Mouse (Mus musculus) MN1 (cell line): Measurements from ENCODE around the gene Lbx1.

Experiments
- DNase-seq: peaks from one replicate; pipeline ENCODE4 v3.0.0-alpha.2; 2016; ENCODE audit warnings: low spot score

Lbx1 gene

DNA sequence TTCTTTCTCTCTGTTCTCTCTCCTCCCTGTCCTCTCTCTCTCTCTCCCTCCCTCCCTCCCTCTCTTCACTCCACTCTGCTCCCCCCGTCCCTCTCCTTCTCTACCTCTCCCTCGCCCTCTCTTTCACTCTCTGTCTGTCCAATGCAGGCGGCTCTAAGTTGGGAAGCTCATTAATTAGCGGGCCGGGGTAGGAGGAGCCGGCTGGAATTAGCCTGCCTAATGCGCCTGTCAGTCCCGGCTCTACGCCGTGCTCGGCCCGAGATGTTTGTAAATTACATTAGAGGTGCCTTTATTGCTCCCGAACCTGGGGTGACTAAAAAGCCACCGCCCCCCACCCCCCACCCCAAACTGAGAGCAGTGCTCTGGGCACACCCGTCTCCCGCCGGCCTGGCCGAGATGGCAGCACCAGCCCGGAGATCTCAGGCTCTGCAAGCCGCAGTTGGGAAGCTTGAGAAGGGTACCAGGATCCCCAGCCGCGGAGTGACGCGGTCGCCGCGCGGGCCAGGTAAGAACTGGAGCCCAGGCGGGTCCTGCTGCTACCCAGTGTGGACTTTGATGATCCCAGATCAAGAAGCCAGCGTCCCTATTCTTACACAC lies at the start of gene Lbx1:
Gene Lbx1, minus strand, starts transcription at position 47 of the 597 bp plus-strand sequence.
- DNase-seq, result no peak

DNA sequence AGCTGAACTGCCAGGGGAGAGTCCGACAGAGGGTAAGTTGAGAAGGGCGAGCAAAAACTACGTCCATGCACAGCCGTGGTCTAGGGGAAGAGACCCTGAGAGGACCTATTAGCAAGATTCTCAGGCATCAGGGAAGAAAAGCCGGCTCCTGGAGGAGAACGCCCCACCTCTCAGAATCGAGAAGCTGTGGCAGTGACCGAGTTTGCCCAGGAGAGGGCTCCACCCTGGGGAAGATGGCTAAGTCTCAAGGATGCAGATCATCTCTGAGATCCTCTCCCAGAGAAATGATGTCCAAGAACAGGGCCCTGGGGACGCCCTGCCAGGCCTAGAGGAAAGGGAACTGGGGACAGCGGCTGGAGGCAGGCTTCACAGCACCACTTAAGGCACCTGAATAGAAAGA lies 47.7 kb upstream of the Lbx1 start:
- DNase-seq, result peak; percentile 59

DNA sequence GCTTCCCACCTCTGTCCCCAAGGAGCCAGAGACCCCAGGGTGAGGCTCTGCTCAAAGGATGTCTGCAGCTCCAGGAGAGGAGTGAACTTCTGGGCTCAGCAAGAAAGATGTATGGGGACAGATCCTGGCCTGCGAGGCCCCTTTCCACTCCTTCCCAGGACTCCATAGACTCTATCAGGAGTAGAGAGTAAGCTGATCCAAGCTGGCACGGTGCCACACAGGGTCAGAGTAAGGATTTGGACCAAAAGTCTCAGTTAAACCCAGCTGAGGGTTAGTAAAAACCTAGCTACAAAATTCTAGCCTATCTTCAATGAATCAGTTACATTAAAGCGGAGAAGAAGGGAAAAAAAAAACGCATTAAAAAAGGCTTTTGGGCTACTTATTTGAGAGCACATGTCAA lies 40.6 kb upstream of the Lbx1 start:
- DNase-seq, result no peak

DNA sequence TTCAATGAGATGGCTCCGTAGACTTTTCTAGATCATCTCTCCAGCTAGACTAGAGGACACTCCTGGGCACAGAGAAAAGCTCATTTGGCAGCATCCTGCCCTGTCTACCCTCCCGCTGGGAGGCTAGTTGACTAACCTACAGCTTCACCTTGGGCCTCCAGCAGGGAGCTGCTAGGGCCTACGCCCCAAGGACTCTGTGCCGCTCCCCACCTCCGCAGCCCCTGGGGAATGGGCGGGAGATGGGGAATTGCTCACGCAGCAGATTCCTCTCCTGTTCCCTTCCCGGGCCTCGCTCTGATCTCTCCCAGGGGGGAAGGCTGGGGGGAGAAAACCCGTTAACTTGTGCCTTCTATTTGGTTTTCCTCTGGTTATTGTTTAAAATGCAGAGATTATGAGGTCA lies 36.4 kb upstream of the Lbx1 start:
- no peak for DNase-seq

DNA sequence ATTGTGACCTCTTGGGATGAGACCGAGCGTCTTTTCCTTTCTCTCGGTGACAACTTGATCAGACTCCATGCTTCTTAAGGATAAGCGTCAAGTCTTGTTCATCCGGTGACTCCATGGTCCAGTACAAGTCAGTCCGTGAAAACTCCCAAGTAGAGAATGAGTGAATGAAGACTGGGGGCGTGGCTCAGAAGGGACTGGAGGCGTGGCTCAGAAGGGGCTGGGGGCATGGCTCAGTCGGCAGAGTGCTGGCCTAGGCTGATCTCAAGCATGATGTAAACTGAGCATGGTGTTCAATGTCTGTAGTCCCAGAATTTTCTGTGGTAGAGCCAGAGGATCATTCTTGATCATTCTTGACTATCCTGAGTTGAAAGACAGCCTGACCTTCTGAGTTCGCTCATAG lies 27.4 kb upstream of the Lbx1 start:
- no peak for DNase-seq

DNA sequence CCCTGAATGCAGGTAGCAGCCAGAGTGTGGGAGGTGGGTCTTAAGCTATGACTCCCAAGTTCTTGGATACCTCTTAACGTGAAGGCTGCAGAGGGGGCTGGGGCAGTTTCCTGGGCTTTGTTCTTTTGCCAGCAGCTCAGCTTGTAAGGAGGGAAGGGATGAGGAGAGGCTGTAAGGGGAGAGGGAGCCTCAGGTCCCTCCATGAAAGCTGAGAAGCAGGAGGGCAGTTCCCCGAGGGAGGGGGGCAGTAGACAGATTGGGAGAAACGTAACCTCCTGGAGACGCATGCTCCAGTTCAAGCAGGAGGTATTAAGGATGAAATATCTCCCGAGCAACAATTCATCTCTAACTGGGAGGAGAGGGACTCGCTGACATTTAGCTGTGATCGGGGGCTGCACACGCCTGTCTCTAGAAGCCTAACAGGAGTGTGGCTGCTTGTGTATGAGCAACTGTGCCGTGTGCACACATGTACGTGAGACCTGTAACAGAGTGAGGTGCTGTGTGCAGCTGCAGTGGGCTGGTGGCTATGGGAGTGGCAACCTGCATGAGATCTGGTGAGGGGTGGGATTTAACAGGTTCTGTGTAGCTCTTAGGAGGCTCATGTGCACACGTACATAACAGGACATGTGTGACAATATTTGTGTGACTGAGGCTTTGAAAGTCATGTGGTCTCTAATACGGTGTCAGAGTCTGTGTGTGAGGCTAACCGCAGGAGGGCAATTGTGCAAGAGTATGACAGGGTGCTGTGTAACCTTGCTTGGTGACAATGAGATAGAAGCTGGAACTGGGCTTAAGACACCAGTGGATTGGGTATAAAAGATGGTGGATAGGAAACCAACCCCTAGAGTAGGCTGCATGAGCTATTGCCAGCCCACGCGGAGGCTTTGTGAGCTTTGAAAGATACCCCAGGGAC lies 22.1 kb upstream of the Lbx1 start:
- no peak for DNase-seq

DNA sequence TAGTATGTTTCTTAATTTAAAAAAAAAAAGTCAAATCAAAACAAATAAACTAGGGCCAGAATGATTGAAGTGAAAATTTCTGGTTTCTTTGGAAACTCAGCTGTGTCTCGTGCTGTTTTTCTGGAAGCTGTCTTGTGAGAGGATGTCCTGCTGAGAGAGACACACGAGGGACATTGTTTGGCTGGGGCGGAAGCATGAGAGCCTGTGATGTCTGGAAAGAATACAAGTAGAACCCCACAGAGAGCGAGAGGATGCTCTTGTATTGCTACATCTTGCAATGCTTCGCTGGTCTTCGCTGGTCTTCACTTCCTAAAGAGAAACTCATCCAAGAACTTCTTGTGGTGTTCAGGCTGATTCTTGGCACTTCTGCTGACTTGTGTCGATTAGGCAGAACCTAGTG lies 19.2 kb upstream of the Lbx1 start:
- DNase-seq, result no peak

DNA sequence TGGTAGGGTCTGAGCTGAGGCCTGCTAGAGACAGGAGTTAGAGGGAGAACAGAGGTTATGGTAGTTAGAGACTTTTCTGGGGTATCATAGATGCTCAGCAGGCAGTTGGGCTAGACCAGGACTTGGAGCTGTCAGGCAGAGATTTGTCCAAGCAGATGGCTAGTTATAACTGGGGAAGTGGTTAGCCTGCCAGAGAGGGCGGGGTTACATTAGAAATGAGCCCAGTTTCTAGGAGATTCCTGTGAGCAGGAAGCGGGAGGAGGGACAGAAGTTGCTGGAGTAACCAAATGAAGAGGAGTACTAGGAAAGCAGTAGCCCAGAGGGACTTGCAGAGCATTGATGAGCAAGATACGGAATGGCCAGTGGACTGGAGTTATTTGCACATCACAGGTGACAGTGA lies 16.8 kb upstream of the Lbx1 start:
- DNase-seq, result no peak

DNA sequence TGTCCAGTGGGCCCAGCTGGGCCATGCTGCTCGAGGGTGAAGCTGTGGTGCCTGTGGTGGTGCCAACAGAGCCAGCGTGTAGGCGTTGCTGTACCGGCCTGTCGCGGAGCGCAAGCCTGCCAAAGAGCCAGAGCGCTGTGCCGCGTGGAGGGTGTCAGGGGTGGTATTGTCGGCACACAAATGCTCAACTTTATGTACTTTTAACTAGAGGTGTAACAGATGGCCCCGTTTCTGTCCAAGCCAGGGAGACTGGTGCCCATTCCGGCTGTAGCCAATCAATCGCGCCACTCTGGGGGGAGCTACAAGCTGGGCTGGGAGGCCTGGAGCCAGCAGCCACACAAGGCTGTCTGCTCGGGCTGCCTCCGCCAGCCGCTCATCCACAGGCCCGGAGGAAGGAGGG lies 13.1 kb upstream of the Lbx1 start:
- DNase-seq, result no peak

DNA sequence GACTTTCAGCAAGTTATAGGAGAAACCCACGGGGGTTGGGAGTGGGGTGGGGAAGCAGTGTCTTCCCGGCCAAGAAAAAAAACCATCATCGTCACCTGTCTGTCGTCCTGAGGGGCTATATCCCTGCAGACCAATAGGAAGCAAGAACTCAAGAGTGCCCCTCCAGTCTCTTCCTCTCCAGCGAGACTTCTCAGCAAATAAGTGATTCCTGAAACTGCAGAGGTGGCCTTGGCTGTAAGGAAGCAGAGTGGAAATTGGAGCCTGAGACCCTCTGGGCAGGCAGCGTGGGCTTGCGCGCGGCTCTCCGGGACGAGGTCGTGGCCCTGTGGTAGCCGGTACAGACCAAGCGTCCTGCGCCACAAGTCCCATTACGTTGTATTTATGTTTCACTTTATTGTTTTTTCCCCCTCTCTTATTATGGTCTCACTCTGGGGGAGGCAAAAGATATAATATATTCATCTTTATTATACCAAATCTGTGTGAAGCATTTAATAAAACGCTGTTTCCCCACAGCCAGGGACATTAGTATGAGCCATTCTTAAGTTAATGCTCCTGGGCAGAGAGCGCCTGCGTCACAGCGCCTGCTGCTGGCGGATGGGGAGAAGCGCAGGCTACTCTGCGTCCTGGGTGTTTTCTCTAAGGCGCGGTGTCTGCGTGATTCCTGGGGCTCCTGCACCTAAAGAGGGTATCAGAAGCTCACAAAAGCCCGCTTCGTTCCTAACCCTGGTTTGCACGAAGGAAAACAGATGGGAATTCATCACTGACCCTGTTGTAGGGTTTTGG lies 8.5 kb upstream of the Lbx1 start:
- DNase-seq, result no peak

DNA sequence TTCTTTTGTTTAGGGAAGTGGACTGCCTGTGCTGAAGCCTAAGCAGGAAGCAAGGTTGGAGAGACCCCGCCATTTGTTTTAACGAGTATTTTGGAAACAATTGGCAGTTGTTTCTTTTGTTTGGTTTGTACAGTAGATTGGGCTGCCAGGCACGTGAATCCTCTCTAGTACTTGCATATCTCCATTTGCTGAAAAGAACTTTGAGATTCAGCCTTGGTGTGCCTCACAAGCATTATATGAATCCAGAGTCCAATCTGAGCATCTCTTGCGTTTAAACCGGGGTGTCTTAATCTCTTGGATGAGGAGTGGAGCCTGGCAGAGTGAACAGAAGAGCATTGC lies 7.6 kb upstream of the Lbx1 start:
- DNase-seq, result no peak

DNA sequence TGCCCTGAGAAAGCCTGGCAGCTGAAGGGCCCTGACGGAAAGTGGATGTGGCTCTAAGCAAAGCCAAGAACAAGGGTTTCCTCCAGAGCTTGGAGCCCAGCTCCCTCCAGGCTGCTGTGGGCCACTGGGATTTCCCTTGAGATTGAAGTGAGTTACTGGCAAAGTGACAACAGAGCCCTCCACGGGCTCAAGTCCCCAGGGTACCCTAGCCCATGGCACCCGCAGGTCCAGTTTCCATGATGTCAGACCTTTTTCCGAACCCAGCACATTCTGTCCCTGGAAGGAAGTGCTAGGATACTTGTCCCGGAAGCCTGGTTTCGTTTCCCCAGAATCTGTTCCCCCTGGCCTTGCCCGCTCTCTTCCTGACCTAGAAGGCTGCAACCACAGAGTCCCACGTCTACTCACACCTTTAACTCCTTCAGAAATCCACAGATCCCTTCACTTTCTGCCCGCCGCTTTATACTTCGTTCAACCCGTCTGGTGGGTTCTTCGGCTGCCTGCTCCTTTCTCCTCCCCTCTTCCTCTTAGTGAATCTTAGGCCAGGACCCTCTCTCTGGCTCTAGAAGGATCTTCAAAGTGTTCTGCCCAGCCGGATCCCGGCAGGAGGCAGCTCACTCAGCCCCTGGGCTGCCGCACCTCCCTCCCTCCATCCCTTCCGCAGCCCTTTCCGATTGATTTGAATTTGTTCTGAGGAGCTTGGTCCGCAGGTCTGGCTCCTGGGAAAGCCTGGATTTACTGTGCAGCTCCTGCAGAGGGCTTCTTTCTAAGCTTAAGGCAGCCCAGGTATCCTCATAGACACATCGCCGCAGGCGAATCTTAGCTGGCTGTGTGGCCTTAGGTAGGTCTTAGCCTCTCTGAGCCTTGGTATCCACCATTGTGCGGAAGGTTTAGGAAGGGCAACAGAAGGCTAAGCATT lies 7.0 kb upstream of the Lbx1 start:
- no peak for DNase-seq

DNA sequence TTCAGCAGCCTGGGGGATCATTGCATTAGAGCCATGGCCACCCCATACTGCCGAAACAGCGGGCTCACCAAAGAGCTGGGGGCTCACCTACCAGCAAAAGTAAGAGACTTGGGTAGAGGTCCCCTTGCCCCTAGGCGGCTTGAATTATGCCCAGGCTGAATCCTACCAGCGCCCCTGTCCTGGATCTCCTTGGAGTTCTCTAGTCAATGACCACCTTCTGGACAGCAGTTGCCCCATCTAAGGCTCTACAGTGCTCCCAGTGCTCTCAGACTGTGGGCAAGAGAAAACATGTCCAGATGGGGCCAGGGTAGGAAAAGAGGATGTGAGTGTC lies 6.4 kb upstream of the Lbx1 start:
- no peak for DNase-seq

DNA sequence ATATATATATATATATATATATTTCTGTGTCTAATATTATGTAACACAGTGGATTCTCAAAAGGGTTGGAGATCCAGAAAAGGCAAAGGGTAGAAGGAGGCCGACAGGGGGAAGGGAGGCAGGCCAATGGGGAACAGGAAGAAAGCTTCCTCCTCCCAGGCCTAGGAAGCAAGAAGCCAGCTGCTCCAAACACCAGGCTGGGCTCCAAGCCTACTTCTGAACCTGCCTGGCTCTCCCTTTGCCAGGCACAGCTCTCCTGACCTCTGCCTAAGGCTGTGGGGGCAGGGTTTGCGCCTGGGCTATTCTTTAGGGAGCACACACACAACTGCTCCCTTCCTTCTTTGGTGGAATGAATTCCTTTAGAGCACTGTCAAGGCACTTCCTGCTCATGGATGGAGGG lies 4.4 kb upstream of the Lbx1 start:
- DNase-seq, result no peak

DNA sequence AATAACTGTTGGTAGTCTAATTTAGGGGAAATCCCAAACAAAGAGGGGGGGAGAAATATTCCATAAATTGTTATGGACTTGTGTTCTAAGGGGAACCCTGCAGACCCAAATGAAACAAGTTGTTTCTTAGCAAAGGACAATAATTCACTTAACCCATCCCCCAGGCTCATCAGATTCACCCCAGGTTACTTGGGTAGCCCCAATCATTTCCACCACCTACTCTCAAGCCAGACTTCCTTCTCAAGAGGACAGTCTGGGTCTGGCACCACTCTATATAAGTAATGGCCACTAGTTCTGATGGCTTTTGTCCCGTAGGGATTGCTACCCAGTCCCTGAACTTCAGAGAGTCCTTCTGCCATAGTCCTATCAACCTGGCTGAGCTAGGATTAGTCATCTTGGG lies 3.6 kb upstream of the Lbx1 start:
- no peak for DNase-seq

DNA sequence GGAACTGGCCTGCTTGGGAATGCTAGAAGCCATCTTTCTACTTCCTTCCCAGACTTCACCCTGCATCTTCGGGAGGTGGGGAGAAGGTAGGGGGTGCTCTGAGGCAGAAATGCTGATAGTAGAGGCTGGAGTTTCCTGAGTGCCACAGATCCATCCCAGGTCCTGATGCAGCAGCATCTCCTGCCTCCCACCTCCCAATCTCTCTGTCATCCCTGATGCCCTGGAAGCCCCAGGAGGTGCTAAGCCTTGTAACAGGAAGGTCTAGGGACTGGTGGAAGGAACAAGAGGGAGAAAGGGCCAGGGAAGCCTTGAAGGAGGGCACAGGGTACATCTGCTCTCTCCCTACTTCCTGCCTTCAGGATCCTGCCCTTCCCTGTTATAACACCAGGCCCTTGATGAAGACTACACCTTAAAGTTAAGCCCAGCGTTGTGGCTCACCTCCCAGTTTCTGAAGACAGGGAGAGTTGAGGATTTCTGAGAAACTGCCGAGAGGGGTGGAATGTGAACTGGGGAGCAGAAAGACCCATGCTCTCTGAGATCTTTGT lies 2.1 kb upstream of the Lbx1 start:
- no peak for DNase-seq

DNA sequence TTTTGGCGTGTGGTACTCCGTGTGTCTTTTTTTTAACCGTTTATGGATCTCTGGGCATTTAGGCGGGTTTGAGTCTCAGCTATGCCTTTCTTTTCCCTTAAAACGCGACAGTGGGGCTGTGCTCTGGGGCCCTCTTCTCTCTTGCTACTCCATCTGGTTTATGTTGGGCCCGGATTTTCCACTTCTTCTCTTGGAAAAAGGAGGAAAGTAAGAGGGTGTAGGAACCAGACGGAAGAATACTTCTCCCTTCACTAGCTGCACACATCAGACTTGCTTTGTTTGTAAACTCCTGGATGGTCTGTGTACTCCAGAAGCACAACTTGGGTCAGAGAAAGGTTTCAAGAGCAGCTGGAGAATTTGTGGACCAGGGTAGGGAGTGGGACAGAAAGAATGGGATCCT lies 1.5 kb upstream of the Lbx1 start:
- no peak for DNase-seq

DNA sequence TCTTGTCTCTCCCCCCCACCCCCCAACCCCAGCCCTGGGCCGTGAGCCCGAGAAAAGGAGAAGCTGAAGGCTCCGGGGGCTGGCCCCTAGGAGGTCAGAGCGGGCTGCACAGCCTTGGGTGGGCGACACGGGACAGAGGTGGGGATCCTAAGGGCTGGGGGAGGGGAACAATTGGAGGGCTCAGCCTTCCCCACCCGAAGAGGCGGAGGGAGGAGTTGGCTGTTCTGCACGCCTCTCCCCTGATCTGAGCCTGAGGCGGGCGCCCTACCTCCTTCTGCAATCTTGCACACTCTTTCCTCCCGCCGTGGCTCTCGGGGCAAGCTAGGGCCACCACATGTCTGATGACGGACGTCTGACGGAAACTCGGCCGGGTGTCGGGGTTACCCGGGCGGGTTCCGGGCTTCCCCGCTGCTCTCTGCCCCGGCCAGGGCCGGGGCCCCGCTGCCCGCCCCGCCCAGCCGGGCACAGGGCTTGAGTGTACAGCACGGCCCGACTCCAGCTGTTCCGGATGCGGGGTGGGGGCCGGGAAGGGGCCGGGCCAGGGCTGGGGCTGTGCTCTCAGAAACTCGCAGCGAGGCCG lies 841 bp upstream of the Lbx1 start:
- DNase-seq, result no peak

DNA sequence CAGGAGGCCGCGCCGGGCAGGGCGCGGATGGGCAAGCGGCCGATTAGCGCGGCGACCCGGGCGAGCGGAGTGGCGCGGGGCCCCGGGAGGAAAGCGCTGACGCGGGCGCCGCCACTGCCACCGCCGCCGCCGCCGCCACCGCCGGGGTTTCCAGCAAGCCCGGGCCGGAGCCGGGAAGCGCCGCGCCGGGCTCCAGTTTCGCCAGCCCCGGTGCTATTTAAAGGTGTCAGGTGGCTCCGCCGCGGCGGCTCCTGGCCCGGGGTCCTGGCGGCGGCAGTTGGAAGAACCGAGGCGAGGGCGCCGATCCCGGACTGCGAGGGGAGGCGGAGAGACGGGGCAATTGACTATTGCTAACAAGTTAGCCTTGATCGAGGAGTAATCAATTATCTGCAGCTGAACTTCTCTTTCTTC lies 276 bp downstream of the Lbx1 start:
- no peak for DNase-seq

DNA sequence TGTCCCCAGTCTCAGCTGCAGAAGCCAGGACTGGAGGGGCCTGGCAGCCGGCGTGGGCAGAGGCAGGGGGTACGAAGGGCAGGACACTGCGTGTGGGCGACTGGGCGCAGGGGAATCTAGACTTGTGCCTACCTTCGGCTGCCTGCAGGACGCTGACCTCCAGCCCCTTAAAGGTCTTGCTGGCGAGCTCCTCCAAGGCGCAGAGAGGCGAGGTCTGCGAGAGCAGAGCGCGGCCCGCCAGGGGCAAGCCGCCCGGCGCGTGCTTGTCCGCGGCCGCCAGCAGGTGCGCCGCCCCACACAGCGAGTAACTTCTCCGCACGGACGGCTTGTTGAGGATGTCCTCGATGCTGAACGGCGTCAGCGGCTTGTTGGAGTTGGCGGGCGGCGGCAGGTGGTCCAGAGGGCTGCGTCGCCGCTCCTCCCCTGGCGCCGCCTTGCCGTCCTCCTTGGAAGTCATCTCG lies 811 bp downstream of the Lbx1 start:
- no peak for DNase-seq

DNA sequence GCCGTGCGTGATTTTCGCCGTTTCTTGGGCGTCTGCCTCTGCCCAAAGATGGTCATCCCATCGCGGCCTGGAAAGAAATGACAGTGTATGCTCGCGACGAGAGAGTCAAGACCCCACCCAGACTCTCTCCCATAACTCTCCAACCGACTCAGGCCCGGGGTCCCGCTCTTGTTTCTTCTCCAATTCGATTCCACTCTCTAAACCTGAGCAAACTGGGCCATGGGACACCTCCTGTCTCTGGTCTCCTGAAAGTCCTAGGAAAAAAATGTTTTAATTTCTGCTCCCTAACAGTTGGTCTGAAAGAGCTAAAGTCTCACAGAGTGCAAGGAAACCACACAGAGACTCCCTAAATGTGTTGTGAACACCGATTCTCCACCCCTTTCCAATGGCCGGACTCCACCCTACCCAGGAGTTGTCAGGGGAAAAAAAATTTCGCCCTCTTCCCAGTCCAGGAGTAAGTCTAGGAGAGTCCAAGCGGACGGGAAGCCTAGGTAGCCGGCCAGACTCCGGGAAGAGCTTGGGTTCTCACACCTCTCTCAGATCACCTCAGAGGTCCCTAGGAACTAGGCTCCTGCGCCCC lies 1.3 kb downstream of the Lbx1 start:
- DNase-seq, result no peak
